Mouse (Mus musculus) heart, adult 18-20 months (tissue): ENCODE data around the gene Dcaf7. TPM values are rescaled to one million over a fixed set of nuclear protein-coding genes. Genes with fewer than 3 reads are reported as not detected.

Experiments
- DNase-seq, 2 experiments: peaks; one replicate each; pipeline ENCODE4 v3.0.0; 2021 to 2022; ENCODE audit warnings: mixed read lengths in 1 of 2
- total RNA-seq, 2 experiments: library from RNA; stranded (reverse); gene quantifications; 2 replicates each; pipeline ENCODE4 v1.2.3; 2021

Gene Dcaf7
- total RNA-seq, 2 experiments from 2014 or later, result 40.0 to 41.6 TPM

DNA sequence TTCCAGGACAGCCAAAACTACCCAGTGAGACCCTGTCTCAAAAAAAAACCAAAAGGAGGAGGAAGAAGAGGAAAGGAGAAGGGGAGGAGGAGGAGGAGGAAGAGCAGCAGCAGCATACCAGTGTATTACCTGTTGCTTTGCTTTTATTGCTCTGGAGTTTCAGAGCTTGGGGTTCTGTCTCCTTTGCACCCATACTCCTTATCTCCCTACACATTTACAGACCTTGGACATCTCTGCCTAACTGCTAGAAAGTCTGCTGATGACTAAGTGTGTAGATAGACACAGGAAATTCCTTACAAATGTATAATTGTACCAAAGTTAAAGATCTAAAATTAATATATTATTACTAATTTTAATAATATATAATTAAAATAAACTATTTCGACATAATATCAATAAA is 8.6 kb downstream of the Dcaf7 start:
- DNase-seq, result no peak

DNA sequence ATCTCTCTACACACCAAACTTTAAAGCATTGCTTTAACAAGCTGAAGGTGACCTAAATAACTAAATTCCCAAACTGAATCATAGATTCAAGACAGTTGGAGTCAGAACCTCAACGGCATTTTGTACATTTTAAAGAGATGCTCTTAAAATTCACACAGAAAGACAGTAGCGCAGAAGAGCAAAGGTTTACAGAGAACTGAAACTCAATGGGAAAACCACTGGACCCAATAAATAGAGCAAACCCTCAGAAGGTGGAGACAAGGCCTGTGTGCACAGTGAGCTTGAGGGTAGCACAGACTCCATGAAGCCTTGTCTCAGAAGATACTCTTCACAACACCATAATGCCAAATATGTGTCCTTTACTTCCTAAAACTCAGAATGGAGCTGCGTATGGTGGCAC is 9.1 kb downstream of the Dcaf7 start:
- DNase-seq, result no peak

DNA sequence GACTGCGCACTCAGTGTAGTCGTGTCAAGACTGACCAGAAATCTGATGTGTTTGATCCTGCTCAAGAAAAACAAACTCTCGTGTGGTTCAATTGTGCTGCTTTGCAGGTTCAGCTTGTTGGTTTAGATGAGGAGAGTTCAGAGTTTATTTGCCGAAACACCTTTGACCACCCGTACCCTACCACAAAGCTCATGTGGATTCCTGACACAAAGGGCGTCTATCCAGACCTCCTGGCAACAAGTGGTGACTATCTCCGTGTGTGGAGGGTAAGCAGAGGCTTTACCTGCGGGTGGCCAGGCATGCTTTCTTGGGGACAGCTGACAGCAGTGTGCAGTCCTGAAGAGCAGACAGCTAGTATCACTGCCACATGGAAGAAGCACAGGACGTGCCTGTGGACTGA is 9.9 kb downstream of the Dcaf7 start:
- DNase-seq, result no peak

DNA sequence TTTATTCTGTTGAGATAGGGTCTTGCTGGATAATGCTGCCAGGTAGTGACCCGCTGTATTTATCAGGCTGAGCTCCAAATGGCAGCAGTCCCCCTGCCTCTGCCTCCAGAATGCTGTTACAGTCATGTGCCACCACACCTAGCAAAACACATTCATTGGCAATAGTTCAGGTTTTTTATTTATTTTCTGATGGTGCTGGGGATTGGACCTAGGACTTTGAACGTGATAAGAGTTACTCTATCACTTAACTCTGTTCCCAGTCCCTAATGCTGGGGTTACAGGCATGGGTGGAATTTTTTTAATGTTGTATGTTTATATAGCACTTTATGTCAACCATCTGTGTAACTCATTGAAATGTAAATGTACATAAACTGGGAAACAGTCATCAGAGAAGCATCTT is 17.2 kb downstream of the Dcaf7 start:
- no peak for DNase-seq

DNA sequence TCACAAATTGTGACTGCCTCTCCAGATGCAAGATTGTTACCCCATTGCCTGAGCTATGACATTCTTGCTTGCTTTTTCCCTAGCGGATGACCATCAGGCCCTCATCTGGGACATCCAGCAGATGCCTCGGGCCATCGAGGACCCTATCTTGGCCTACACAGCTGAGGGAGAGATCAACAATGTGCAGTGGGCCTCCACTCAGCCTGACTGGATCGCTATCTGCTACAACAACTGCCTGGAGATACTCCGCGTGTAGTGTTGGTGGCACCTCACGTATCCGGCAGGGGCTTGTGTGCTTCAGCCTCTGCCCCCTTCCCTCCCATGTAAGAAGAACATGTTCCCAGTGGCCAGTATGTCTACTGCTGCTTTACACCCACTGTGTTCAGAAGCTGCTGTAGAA is 17.9 kb downstream of the Dcaf7 start:
- no peak for DNase-seq

DNA sequence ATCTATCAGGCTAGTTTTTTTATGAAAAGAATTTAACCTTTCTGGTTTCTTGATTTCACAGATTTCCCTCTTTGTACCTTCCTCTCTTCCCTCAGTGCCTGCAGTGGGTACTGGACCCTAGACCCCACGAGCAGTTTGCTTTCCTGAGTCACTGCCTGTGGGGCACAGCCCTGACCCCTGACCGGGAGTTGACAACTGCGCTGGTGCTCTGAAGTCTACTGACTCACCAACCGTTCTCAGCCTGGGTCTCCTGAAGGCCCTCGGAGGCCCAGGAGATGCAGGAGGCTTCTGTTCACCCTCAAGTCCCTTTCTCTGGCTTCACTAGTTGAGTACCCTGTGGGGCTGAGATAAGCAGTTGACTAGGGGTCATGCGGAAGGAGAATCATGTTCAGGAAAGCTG is 18.7 kb downstream of the Dcaf7 start:
- DNase-seq, result no peak

DNA sequence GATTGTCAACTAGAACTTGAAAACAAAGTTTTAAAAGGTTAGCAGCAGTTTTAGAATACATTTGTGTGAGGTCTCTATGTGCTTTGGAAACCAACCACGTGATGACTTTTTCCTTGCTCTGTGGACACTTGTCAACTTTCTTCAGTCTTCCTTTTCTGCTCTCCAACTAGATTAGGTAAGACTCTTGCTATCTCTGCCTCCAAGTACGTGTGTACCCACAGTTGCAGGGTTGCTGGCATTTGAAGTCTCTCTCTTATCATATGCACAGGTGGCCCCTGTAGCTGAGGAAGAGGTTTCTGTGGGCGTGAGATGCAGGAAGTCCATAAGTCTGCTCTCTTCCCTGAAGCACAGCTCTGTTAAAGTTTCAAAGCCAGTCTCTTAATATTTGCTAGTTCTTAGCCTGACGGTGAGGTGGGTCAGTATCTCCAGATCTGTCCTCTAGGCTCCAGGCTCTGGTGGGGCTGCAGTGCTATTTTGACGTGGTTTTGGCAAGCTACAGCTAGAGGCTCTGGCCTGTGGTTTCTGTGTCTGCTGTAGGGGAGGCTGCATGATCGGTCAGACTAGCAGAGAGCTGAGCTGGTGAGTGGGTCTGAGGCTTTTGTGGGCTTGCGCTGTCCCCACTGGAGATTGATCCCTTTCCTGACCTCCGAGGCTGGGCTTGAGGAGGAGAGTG is 20.3 kb downstream of the Dcaf7 start:
- DNase-seq, result no peak

DNA sequence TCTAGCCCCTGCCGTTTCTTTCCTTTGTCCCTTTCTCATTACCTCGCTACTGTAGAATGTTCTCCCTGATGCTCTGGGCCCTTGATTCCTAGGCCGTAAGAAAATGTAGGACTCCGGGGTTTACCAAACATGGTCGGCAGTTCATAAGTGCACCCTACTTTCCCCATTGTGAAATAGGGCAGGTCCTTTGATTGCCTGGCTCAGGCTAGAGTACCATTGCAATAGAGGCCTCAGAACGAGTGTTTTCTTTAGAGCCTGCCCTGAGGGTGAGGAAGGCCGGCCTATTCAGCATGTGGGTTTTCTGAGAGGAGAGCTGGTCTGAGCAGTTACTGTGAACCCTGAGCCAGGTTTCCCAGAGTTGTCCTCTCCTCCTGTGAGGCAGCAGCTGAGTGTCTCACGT is 21.3 kb downstream of the Dcaf7 start:
- no peak for DNase-seq

DNA sequence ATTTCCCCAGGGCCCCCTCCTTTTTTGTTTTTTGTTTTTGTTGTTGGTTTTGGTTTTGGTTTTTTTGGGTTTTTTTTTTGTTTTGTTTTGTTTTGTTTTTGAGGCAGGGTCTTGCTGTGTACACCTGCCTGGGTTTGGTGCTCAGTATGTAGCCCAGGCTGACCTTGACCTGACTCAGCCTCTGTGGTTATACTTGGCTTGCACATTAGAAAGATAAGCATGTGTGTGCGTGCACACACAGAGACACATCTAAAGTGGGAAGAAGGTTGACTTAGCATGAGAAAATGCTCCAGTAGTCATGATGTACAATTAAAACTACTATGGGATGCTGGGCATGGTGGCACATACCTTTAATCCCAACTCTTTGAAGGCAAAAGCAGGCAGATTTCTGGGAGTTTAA is 23.9 kb downstream of the Dcaf7 start:
- DNase-seq, result no peak

DNA sequence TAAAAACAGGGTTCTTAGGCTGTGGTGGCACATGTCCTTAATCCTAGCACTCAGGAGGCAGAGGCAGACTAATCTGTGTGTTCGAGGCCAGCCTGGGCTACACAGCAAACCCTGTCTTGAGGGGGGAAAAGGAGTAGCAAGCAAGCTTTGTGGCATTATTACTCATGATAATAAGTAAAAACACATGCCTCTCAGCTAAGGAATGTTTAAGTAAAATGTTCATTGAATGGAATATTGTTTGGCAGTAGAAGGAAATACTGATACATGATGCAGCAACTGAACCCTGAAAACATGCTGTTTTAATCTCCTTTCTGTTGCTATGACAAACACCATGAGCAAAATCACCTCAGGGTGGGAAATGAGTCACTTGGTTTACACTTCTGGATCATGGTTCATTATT is 24.6 kb downstream of the Dcaf7 start:
- DNase-seq, result no peak

DNA sequence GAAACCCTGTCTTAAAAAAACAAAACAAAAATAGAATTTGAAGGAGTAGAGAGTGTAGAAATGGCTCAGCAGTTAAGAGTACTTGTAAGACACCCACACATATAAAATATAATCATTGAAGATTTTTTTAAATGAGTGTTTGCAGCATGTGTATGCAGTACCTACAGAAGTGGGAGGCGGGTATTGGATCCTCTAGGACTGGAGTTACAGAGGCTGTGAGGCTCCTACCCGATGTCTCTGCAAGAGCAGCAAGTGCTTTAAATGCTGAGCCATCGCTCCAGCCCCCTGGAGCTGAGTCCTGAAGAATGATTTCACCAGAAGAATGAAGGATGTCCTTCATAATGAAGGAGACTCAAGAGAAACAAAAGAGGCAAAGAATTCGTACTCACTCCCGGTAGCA is 27.1 kb downstream of the Dcaf7 start:
- DNase-seq, result no peak

DNA sequence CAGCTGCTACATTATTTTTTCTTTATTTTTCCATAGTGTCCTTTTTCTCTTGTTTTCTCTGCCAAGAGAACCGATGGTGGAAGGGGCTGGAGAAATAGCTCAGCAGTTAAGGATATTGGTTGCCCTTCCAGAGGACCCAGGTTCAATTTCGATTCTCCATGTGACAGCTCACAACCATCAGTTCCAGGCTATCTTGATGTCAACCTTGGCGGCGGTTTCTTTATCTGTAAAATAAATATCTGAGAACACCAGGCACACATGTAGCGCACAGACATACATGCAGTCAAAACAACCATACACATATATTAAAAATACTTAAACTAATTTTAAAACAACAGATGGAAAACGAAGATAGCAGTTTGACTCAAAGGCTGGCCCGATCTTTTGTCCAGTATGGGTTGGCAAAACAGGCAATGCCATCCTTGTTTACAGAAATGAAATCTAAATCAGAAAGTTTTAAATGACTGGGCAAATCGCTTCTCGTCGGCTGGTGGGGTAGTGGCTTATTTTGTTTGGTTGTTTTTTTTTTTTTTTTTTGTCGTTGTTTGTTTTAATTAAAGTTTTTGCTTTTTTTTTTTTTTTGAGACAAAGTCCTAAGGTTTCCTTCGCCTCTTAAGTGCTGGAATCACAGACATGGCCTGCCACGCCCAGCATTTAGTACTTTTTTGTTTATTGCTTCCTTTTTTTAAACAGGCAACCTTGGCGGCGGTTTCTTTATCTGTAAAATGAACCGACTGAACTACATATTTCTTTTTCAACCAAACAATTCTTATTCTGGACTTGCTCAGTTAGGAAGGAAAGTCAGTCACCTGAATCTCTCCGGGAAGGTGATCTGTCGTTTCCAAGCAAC is 28.6 kb downstream of the Dcaf7 start:
- DNase-seq, result no peak

DNA sequence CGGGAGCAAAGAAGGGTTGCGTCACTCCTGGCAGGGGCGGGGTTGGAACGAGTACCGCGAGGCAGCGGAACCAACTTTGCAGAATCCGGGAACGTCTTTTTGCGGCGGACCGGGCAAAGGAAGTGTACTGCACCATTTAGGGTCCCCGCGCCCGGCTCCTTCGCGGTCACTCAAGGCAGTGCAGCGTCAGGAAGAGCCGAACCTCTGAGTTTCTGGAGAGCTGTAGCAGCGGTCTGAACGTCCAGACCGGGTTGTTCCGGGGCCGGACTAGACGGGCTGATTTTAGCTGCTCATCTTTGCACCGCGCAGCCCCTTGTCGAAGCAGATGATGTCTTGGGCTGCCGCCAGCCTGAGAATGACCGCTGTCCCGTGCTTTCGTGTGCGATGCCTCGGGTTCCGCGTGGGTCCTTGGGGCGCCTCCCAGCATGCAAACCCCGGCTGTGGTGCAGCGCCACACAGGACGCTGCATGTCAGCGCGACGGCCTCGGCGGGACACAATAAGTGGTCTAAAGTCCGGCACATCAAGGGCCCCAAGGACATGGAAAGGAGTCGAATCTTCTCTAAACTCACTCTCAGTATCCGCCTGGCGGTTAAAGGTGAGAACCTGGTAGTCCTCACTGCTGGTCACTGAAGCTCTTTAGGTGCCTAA is 29.4 kb downstream of the Dcaf7 start, which contains the start of gene Taco1:
Gene Taco1 (plus strand): TSS at position 139 of the 649 bp plus-strand sequence.
- DNase-seq, result peak; percentile 95 to 98

DNA sequence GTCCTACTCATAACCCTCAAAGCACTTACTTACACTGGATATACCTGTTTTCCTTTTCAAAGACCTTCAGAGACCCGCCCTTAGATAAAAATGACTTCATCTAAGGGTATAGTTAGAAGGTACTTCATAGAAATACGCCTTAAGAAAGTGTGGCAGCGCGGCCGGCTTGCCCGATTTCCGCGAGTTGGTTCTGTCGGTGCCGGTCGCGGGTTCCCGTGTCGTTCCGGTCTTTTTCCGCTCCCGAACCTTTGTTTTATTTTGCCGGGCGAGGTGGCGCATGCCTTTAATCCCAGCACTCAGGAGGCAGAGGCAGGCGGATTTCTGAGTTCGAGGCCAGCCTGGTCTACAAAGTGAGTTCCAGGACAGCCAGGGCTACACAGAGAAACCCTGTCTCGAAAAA is 29.9 kb downstream of the Dcaf7 start:
- peak in 1 of 2 experiments; percentile 35 for DNase-seq

DNA sequence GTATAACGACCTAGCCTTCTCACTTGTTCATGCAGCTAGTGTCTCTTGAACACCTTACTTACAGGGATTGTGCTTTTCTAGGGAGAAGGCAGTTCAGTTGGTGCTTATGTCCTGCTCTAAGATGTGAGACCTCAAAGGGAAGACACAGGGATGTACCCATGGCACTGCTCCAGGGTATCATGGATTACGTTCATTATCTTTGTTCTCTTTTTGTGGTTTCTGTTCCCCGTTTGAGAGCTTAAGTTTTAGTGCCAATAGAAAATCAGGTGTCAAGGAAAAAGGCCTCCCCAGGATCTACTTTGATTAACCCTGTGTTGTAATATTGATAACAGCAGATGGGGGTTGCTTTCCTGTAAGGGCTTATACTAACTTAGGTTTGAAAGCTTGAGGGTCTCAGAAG is 37.1 kb downstream of the Dcaf7 start:
- DNase-seq, result no peak

DNA sequence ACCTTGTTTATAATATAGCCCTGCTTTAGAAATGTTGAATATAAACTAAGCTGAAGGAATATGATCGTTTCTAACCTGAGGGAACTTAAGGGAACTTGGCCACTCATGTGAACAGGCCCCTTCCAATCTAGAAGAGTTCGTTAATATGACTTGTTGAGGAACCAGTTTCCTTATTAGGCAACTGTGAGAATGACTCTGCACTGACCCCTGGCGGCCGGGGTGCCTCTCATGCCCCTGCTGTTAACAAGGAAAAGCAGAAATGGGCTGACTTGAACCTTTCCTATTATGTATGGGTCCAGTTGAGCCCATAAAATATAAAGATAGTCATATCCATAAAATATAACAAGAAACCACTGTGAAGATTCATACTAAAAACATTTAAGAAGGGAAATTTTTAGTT is 39.6 kb downstream of the Dcaf7 start:
- DNase-seq, result peak; percentile 68 to 89

DNA sequence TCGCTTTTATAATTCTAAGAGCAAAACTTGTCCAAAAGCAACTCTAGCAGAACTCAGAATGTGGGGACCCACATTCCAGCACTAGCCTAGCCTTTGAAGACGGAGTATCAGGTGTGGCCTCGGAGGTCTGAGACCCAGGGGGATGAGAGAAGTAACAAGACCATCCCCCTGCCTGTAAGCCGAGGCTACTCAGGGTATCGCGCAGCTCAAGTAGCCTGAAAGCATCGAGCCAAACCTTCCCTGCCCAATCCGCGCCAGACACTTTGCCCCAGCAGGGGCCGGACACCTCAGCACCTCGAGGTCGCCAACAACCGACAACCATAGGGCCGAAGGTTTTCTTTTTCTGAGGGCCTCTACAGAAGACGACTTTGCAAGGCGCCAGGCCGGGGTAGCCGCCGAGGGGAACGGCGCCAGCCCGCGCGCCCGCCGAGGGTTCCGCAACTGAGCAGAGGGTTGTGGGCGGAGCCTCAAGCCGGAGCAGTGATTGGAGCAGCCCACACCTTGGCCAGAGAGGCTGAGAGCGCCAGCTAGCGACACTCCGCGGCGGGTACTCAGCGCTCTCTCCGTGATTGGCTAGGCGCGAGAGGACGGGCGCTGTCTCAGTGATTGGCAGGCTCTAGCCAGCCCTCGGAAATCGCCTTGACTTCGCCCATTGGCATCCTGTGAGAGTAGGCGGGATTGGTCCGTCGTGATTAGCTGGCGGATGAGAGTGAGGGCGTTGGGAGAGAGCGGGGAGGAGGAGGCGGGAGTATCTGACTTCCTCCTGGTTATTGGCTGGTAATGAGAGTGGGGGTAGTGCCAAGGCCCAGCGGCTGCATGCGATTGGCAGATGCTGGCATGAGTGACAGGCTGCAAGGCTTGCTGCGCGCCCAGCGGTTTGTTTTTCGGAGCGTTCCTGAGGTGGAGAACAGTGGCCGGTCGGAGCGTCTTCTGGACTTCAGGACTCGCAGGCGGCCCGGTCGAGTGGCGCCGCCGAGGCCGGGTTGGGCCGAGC is 47.3 kb downstream of the Dcaf7 start, which contains the start of gene Map3k3:
Gene Map3k3 (plus strand): TSS at position 906 of the 994 bp plus-strand sequence.
- DNase-seq, result peak; percentile 98 to 100

DNA sequence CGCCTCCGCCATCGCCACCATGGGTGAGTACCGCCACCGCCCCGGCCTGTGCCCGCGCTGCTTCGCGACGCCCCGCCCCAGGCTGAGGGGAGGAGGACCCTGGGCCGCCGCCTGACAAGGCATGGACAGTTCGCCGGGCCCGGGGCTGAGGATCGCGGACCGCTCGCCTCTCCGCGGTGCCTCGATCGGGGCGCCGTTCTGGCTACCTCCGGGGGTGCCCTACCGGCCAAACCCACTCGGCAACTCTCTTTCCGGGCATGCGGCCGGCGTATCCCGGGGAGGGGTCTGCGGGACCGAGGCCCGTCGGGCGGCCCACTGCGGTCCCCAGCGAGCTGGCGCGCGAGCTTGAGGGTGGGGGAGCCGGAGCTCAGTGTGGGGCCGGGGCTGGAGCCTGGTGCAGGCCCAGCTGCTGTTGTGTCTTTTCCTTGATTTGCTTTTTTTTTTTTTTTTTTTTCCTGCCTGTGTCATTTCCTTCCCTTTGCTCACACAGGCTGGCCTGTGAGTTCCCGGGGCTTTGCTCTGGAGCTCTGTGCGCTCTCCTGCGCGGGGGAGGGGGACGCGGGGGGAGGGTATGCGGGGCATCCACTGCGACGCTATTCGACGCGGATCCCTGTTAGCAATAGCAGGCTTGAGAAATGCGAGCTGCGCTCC is 48.4 kb downstream of the Dcaf7 start:
- peak; percentile 85 for DNase-seq

DNA sequence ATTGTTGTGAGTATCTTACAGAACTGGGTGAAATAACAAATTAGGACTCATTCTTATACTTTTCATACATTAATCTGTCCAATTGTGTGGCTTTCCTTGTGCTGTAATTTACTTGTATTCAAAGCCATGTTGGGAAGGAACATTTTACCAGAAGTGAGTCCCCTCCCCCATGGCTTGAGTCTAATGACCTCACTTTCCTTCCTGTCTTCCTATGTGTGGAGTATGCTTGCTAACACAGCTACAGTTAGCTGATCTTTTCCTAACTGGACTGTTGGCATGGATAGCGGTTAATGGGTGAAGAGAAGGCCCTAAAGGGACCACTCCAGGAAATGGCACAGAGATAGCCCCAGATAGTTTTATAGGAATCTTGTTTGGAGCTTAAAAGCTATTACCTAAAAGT is 61.6 kb downstream of the Dcaf7 start:
- DNase-seq, result peak; percentile 48 to 61

DNA sequence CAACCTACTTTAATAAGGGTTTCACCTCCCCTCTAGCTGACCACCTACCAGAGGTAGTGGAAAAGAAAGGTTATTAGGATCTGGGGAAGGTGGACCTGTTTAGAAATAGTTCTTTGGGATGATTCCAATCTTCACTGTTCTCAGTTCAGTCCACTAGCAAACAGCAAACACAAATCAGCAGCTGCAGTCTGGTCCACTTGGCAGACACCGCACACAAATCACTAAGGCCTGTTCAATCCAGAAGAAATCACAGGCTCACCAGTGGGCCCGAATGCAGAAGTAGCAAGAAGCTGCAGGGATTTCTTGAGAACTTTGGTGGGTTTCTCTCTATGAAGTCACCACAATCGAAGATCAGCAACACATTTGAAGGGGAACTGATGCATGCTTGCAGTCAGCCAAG is 66.2 kb downstream of the Dcaf7 start:
- no peak for DNase-seq

DNA sequence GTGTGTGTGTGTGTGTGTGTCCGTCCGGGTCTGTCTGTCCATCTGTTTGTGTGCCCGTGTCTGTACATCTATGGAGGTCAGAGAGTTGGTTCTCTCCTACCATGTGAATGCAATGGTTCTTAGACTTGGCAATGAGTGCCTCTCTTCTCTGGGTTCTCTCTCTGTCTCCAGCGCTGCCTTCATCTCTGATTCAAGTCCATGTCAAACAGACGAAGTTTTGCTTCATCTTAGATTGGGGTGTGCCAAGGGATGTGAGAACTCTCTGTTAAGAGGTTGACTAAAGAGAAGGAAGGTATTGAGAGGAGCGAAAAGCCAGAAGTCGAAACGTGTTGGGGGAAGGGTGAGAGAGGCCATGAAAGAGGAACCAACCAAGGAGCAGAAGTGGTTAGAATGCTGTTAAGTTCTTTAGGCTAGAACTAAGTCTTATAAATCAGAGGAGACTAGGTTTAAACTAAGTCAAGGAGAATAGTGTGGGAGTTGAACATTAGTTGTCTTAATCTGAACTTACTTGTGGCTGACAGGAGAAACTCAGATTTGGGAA is 69.4 kb downstream of the Dcaf7 start:
- peak in 1 of 2 experiments; percentile 47 for DNase-seq
